Mouse (Mus musculus) liver, embryonic 16.5 days (tissue): ENCODE results near the gene Vcl. TPM values are rescaled to one million over a fixed set of nuclear protein-coding genes. Genes with fewer than 3 reads are reported as not detected.

Source experiments
- ATAC-seq: fragments of 200-750 bp; cut with Nextera tagmentation; 2 replicates; pipeline ENCODE4 v1.8.0; 2017; ENCODE audit warnings: low read depth, mild to moderate bottlenecking, moderate number of reproducible peaks, moderate library complexity
- H3K27ac ChIP-seq: fragments of 300-500 bp; sonication (generic); 2 replicates; pipeline ENCODE4 v1.5.1; 2014; ENCODE audit warnings: mild to moderate bottlenecking, low read length
- H3K27me3 ChIP-seq: fragments of 300-500 bp; sonication (generic); 2 replicates; pipeline ENCODE4 v1.6.1; 2014; ENCODE audit warnings: low read depth, low read length, mixed read lengths; ENCODE audit not compliant: control insufficient read depth, insufficient read depth
- H3K36me3 ChIP-seq: fragments of 300-500 bp; sonication (generic); 2 replicates; pipeline ENCODE4 v1.6.1; 2014; ENCODE audit warnings: mild to moderate bottlenecking; ENCODE audit not compliant: control insufficient read depth, insufficient read depth
- H3K4me1 ChIP-seq: fragments of 300-500 bp; sonication (generic); 2 replicates; pipeline ENCODE4 v1.6.1; 2014; ENCODE audit warnings: low read depth, low read length, mixed read lengths; ENCODE audit not compliant: control insufficient read depth
- H3K4me2 ChIP-seq: fragments of 300-500 bp; sonication (generic); 2 replicates; pipeline ENCODE4 v1.6.1; 2014; ENCODE audit warnings: low read depth, low read length, mixed read lengths
- H3K4me3 ChIP-seq: fragments of 300-500 bp; sonication (generic); 2 replicates; pipeline ENCODE4 v1.5.1; 2014; ENCODE audit warnings: low read depth, mild to moderate bottlenecking, low read length
- H3K9ac ChIP-seq: fragments of 300-500 bp; sonication (generic); 2 replicates; pipeline ENCODE4 v1.6.1; 2014; ENCODE audit warnings: low read depth, low read length
- H3K9me3 ChIP-seq: fragments of 300-500 bp; sonication (generic); replicated peaks from 2 replicates; pipeline ENCODE4 v1.6.1; 2016; ENCODE audit warnings: low read length; ENCODE audit not compliant: control insufficient read depth
- WGBS: fragments of 180-500 bp; shearing (Covaris S2); extraction: QIAGEN DNeasy Blood & Tissue Kit; methylation state at CpG from one replicate; pipeline ENCODE4 v1.1.7; 2014; ENCODE audit not compliant: insufficient replicate concordance; 5-methylcytosine and 5-hydroxymethylcytosine counted together
- polyA plus RNA-seq: library from polyadenylated mRNA; unstranded; fragments of >200 nt; fragmentation: Nextera tagmentation; extraction: Ambion mirVana; gene quantifications from 2 replicates; pipeline ENCODE4 v1.2.1, GENCODE M21; 2015

Vcl gene
- polyA plus RNA-seq, 1 experiment from 2014 or later, result 19.9 TPM

- Histone ChIP-seq H3K27me3 (no peaks in the 10 kb centered on the region), H3K36me3 (no peaks in the 10 kb centered on the region), H3K4me2 (no peak overlapping the region), H3K27ac (no peak overlapping the region), H3K9me3 (no peaks in the 10 kb centered on the region), H3K4me1 (no peaks in the 10 kb centered on the region; the same call in 1 of the 2 replicates), H3K9ac (no peak overlapping the region), H3K4me3 (no peak overlapping the region)
- WGBS, result 49% methylated on average over 2 of the region's 2 CpGs
- ATAC-seq, result no peak
Measured at GRCm38 (mm10) chr14:20964285-20964684, 35.1 kb downstream of the Vcl start.

- ATAC-seq, result no peak
- Histone ChIP-seq H3K36me3 (no peaks in the 10 kb centered on the region), H3K27me3 (no peaks in the 10 kb centered on the region), H3K4me2 (no peak overlapping the region), H3K4me1 (no peaks in the 10 kb centered on the region; the same call in 1 of the 2 replicates), H3K9ac (no peak overlapping the region), H3K4me3 (no peak overlapping the region), H3K9me3 (no peaks in the 10 kb centered on the region), H3K27ac (no peak overlapping the region)
- WGBS, result 82% methylated on average over 3 of the region's 3 CpGs
Measured at GRCm38 (mm10) chr14:20966959-20967670, 37.9 kb downstream of the Vcl start.

- no peaks in the 10 kb centered on the region; the same call in 1 of the 2 replicates for H3K4me1 ChIP-seq
- H3K4me3 ChIP-seq, result no peak overlapping the region
- no peak for ATAC-seq
- H3K9me3 ChIP-seq, result no peaks in the 10 kb centered on the region
- H3K4me2 ChIP-seq, result no peak overlapping the region
- WGBS, result 80% methylated on average over 1 of the region's 1 CpGs
- no peaks in the 10 kb centered on the region for H3K27me3 ChIP-seq
- no peaks in the 10 kb centered on the region for H3K36me3 ChIP-seq
- no peak overlapping the region for H3K9ac ChIP-seq
- no peak overlapping the region for H3K27ac ChIP-seq
Measured at GRCm38 (mm10) chr14:20969066-20969465, 39.9 kb downstream of the Vcl start.

- Histone ChIP-seq H3K4me1 (no peaks in the 10 kb centered on the region; the same call in 1 of the 2 replicates), H3K4me3 (no peak overlapping the region), H3K27me3 (no peaks in the 10 kb centered on the region), H3K9ac (no peak overlapping the region), H3K27ac (no peak overlapping the region), H3K36me3 (no peaks in the 10 kb centered on the region), H3K4me2 (no peak overlapping the region), H3K9me3 (no peaks in the 10 kb centered on the region)
- no peak for ATAC-seq
- 74% methylated on average over 6 of the region's 6 CpGs for WGBS
Measured at GRCm38 (mm10) chr14:20970389-20970788, 41.2 kb downstream of the Vcl start.

- no peak overlapping the region for H3K27ac ChIP-seq
- no peak overlapping the region for H3K4me3 ChIP-seq
- ATAC-seq, result no peak
- H3K9me3 ChIP-seq, result no peaks in the 10 kb centered on the region
- WGBS, result 88% methylated on average over 9 of the region's 9 CpGs
- H3K9ac ChIP-seq, result no peak overlapping the region
- no peaks in the 10 kb centered on the region for H3K36me3 ChIP-seq
- no peak overlapping the region for H3K4me2 ChIP-seq
- H3K4me1 ChIP-seq, result no peaks in the 10 kb centered on the region; the same call in 1 of the 2 replicates
- no peaks in the 10 kb centered on the region for H3K27me3 ChIP-seq
Measured at GRCm38 (mm10) chr14:20970927-20971326, 41.7 kb downstream of the Vcl start.

- no peaks in the 10 kb centered on the region for H3K27me3 ChIP-seq
- no peak overlapping the region for H3K4me3 ChIP-seq
- H3K36me3 ChIP-seq, result no peaks in the 10 kb centered on the region
- H3K4me1 ChIP-seq, result peaks cover 7% of the 10 kb centered on the region
- H3K27ac ChIP-seq, result no peak overlapping the region
- ATAC-seq, result no peak
- no peak overlapping the region for H3K4me2 ChIP-seq
- no peaks in the 10 kb centered on the region for H3K9me3 ChIP-seq
- no peak overlapping the region for H3K9ac ChIP-seq
Measured at GRCm38 (mm10) chr14:20973821-20974220, 44.6 kb downstream of the Vcl start.

- 0 out of 2 replicates have a peak, but pooled peaks have one; percentile 9 for ATAC-seq
- WGBS, result 26% methylated on average over 1 of the region's 1 CpGs
- no peaks in the 10 kb centered on the region for H3K9me3 ChIP-seq
Measured at GRCm38 (mm10) chr14:20976741-20977140, 47.5 kb downstream of the Vcl start.

GRCm38 (mm10) chr14:20977726-20978125, 48.5 kb downstream of the Vcl start:
- no peak for ATAC-seq
- peaks cover 7% of the 10 kb centered on the region for H3K4me1 ChIP-seq
- H3K36me3 ChIP-seq, result peaks cover 3% of the 10 kb centered on the region; the same call in 1 of the 2 replicates
- H3K9me3 ChIP-seq, result no peaks in the 10 kb centered on the region
- 38% methylated on average over 2 of the region's 2 CpGs for WGBS
- H3K9ac ChIP-seq, result no peak overlapping the region
- no peak overlapping the region for H3K4me3 ChIP-seq
- no peak overlapping the region for H3K27ac ChIP-seq
- no peak overlapping the region for H3K4me2 ChIP-seq
- no peaks in the 10 kb centered on the region for H3K27me3 ChIP-seq

More at GRCm38 (mm10) chr14:20976741-20977140, 47.5 kb downstream of the Vcl start:
- H3K4me1 ChIP-seq, result peaks cover 7% of the 10 kb centered on the region
- no peak overlapping the region; the same call in 1 of the 2 replicates for H3K27ac ChIP-seq
- H3K4me2 ChIP-seq, result no peak overlapping the region
- no peaks in the 10 kb centered on the region for H3K36me3 ChIP-seq
- H3K4me3 ChIP-seq, result no peak overlapping the region
- no peak overlapping the region for H3K9ac ChIP-seq
- H3K27me3 ChIP-seq, result no peaks in the 10 kb centered on the region

GRCm38 (mm10) chr14:20983832-20984231, 54.6 kb downstream of the Vcl start:
- ATAC-seq, result no peak
- Histone ChIP-seq H3K4me2 (no peak overlapping the region), H3K27ac (no peak overlapping the region), H3K4me1 (no peaks in the 10 kb centered on the region), H3K4me3 (no peak overlapping the region), H3K27me3 (no peaks in the 10 kb centered on the region), H3K9me3 (no peaks in the 10 kb centered on the region), H3K36me3 (peaks cover 6% of the 10 kb centered on the region), H3K9ac (no peak overlapping the region)
- WGBS, result 65% methylated on average over 2 of the region's 2 CpGs
